ENCODE assay signal across 13 mouse cellular contexts in genomic region chr15:83074179-83074578, GRCm38 (mm10). TPM values are rescaled to one million over a fixed set of nuclear protein-coding genes. Genes with fewer than 3 reads are reported as not detected.
DNase-seq lines count a peak whose midpoint lies in the region.
"Had no signal": no experiment of that assay in that cellular context is flagged by ENCODE, and none has a peak within 500 bp of the region (broad histone marks: within the 10 kb centered on the region; RNA-seq: fewer than 3 reads in every experiment).

No protein-coding gene starts in this region.

- H3K4me3 ChIP-seq in heart, embryonic 10.5 days, result no peak overlapping the region
- H3K4me3 ChIP-seq: hindbrain, embryonic 10.5 days; intestine, embryonic 15.5 days had no signal

- DNase-seq in adrenal gland, postnatal 14 days, result peak; percentile 56
- DNase-seq in adrenal gland, adult (ENCODE audit: inconsistent age in 2 of 2, low spot score in 1 of 2), result no peak
- DNase-seq in heart, adult 8-10 months (ENCODE audit: low spot score), result peak; percentile 30
- DNase-seq in heart, embryonic 10.5 days (ENCODE audit: low spot score), result no peak
- DNase-seq in testis, postnatal 10 days (ENCODE audit: low spot score), result peak; percentile 44
- DNase-seq in testis, postnatal 14 days (ENCODE audit: low spot score), result no peak
- DNase-seq in lung, postnatal 36 days, result peak; percentile 59
- no peak for DNase-seq in right cerebral cortex, postnatal 36 days (ENCODE audit: low spot score in 2 of 2)
- DNase-seq: embryo, embryonic 11 days; forebrain, postnatal 0 days; gastrocnemius, postnatal 25 days had no signal

- no peaks in the 10 kb centered on the region for H3K9me3 ChIP-seq in heart, embryonic 10.5 days
- H3K9me3 ChIP-seq: hindbrain, embryonic 10.5 days; intestine, embryonic 15.5 days had no signal

- H3K4me1 ChIP-seq in heart, embryonic 10.5 days, result peaks cover 4% of the 10 kb centered on the region; the same call in 1 of the 2 replicates

- no peak overlapping the region for H3K27ac ChIP-seq in heart, embryonic 10.5 days
- H3K27ac ChIP-seq: hindbrain, embryonic 10.5 days; intestine, embryonic 15.5 days had no signal

- no peaks in the 10 kb centered on the region for H3K36me3 ChIP-seq in heart, embryonic 10.5 days
- H3K36me3 ChIP-seq: hindbrain, embryonic 10.5 days; intestine, embryonic 15.5 days had no signal

- 89% methylated on average over 4 of the region's 4 CpGs for WGBS in heart, embryonic 10.5 days

- H3K27me3 ChIP-seq in heart, embryonic 10.5 days (ENCODE audit: insufficient read depth, poor library complexity, severe bottlenecking), result peaks cover 15% of the 10 kb centered on the region

RNA-seq across cellular contexts. Expression of gene Serhl, which starts 15.1 kb away (rescaled TPM):
- 53.8 and 63.2 TPM in 2 replicates for total RNA-seq in adrenal gland, postnatal 14 days (2021)
- total RNA-seq in heart, adult 8-10 months (2022), result 10 to 100 TPM; 47.4 to 64.0 (median 62.0) TPM
- polyA plus RNA-seq in heart, embryonic 10.5 days (2016; fragmentation: Nextera tagmentation; extraction: Ambion mirVana), result 57.6 and 75.6 TPM in 2 replicates

RNA-seq across cellular contexts. Expression of gene Nfam1, which starts 41.1 kb away (rescaled TPM):
- 2.6 and 5.9 TPM in 2 replicates for total RNA-seq in adrenal gland, postnatal 14 days (2021)
- total RNA-seq in heart, adult 8-10 months (2022), result 1 to 10 TPM; 1.1 to 4.8 (median 1.5) TPM
- polyA plus RNA-seq in heart, embryonic 10.5 days (2016; fragmentation: Nextera tagmentation; extraction: Ambion mirVana), result 2.0 and 3.4 TPM in 2 replicates

RNA-seq across cellular contexts. Expression of gene Rrp7a, which starts 48.4 kb away (rescaled TPM):
- 95.0 and 99.4 TPM in 2 replicates for total RNA-seq in adrenal gland, postnatal 14 days (2021)
- 10 to 100 TPM; 38.9 to 42.7 (median 40.5) TPM for total RNA-seq in heart, adult 8-10 months (2022)
- 52.7 and 64.6 TPM in 2 replicates for polyA plus RNA-seq in heart, embryonic 10.5 days (2016; fragmentation: Nextera tagmentation; extraction: Ambion mirVana)

Comparison
In these comparisons a context has a peak if more than half of its experiments do, and no peak if none do; other contexts are left out.
1. DNase-seq: peak in adrenal gland, postnatal 14 days (single experiment), heart, adult 8-10 months (single experiment), testis, postnatal 10 days (single experiment) and lung, postnatal 36 days (single experiment); none in adrenal gland, adult (0 of 2), heart, embryonic 10.5 days (single experiment), testis, postnatal 14 days (single experiment) and right cerebral cortex, postnatal 36 days (0 of 2).